Mouse (Mus musculus) thymus, postnatal 36 days (tissue): ENCODE measurements at regions not wholly inside any gene's neighbourhood (a gene's known extent, or its start where the extent isn't known, plus 50 kb on each side); places are given as distances from the start of the nearest gene placed in this dataset.
"Not testable (repeated sequence)": the region's sequence is repeated elsewhere in the genome, so short reads cannot be mapped to it uniquely, and the experiment has no call there.

Experiments
- DNase-seq, 2 experiments: peaks; one replicate each; pipeline ENCODE4 v3.0.0; 2022; ENCODE audit warnings: mixed read lengths in 2 of 2

DNA sequence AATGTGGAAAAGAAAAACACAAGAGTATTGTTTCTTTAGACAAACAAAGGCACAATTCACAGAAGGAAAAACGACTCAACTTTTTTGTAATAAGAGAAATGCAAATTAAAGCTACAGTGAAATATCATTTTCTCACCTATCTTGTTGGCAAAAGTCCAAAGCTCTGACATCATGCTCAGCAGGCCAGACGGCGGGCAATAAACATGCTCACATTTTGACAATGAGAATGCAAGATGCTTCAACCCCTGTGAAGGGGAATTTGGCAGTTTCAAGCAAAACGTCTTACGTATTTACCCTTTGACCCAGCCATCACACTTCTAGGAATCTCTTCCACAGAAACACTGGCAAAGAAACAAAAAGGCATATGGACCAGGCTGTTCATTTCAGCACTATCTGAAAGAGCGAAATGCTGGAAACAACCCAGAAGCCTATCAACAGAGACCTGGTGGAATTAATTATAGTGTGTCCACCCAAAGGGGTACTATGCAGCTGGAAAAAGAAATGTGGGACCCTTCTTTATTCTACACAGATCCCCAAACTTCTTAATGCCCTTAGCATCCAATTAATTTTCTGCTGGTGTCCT, 203.4 kb upstream of the 2610301B20Rik start:
- no peak for DNase-seq

- no peak for DNase-seq
Observed at GRCm38 (mm10) chr4:10691086-10691485, 183.2 kb upstream of the 2610301B20Rik start.

- DNase-seq, result no peak
Observed at GRCm38 (mm10) chr4:10692860-10693259, 181.4 kb upstream of the 2610301B20Rik start.

DNA sequence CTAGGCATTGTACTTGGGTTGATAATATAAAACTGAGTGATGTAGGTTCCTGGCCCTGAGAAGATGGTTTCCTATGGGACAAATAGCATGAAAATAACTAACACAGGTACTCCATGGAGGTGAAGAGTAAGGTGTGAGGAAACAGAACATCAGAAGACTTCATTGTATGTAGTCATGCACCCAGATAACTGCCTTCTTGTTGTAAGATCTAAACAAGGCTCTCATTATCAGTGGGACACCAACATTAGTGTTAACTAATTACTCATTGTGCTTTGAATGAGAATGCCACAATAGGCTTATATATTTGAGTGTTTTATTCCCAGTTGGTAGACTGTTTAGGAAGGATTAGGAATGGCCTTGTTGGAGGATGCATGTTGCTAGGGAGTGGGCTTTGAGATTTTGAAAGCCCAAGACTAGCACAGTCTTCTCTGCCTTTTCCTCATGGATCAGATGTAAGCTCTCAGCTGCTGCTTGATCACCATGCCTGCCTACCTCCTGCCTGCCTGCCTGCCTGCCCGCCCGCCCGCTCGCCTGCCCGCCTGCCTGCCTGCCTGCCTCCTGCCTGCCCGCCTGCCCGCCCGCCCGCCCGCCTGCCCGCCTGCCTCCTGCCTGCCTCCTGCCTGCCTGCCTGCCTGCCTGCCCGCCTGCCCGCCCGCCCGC, 180.7 kb upstream of the 2610301B20Rik start:
- DNase-seq, result no peak

DNA sequence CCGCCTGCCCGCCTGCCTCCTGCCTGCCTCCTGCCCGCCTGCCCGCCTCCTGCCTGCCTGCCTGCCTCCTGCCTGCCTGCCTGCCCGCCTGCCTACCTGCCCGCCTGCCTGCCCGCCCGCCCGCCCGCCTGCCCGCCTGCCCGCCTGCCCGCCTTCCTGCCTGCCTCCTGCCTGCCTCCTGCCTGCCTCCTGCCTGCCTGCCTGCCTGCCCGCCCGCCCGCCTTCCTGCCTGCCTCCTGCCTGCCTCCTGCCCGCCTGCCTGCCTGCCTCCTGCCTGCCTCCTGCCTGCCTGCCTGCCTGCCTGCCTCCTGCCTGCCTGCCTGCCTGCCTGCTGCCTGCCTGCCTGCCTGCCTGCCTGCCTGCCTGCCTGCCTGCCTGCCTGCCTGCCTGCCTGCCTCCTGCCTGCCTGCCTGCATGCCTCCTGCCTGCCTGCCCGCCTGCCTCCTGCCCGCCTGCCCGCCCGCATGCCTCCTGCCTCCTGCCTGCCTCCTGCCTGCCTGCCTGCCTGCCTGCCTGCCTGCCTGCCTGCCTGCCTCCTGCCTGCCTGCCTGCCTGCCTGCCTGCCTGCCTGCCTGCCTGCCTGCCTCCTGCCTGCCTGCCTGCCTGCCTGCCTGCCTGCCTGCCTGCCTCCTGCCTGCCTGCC, 180.1 kb upstream of the 2610301B20Rik start:
- not testable (repeated sequence) for DNase-seq

DNA sequence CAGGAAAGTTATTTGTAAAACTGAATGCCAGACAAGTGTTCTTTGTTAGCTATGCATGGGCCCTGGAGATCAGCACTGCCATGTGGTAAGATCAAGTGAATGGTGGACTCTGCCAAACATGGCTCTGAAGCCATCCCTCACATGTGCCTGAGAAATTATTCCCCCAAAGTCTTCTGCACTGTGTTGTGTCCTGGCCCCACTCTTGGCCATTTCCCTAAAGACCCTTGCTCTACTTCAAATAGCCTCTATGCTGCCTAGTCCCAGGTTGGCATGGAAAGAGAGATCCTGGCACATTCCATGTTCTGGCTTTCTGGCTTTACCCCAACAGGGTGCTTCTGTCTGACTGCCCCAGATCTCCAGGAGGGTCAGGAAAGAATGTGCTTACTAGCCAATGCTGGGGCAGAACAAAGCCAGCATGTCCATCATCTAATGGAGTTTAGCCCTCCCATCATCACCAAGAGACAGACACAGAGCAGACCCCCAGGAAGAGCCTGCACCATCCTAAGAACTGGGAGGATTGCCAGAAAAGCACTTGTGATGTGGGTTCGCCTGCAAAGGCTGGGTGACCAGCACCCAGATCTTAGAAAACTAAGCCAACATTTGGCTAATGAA, 177.0 kb upstream of the 2610301B20Rik start:
- no peak for DNase-seq

- no peak for DNase-seq
Observed at GRCm38 (mm10) chr4:10698637-10699036, 175.7 kb upstream of the 2610301B20Rik start.

DNA sequence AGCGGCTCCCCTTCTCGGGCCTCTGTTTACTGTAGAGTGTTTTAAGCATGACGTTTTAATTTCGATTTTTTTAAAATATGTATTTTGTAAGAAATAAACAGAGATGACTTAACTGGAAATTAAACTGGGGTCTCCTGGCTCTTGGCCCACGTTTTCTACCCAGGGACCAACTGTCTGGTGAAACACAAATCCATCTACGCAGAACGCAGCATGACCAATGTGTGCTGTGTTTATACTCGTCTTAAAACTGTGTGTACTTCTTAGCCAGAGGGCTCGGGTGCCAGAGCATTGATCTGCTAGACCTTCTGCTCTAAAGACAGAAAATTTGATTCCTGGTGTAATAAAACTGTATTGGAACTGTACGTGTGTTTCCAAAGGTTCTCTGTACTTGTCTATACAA, 172.8 kb upstream of the 2610301B20Rik start:
- no peak for DNase-seq

DNA sequence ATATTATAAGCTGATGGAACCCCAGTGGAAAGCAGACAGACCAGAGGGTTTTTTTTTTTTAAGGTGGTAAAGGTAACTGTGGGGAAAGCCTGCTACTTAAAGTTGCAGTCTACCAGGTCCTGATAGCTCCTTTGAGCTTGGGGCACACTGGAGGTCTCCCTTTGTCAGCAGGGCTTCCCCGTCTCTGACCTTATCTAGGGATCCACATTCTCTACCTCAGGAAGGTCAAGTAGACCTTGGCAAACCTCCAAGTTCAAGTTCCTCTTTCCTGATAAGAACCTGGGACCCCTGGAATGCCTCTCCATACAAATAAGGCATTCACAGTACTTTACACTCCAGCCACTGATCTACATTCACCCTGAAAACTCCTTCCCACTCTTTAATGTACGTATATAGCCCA, 171.1 kb upstream of the 2610301B20Rik start:
- no peak for DNase-seq

- DNase-seq, result no peak
Observed at GRCm38 (mm10) chr4:10707016-10707657, 167.2 kb upstream of the 2610301B20Rik start.

- DNase-seq, result no peak
Observed at GRCm38 (mm10) chr4:10707658-10708056, 166.6 kb upstream of the 2610301B20Rik start.

DNA sequence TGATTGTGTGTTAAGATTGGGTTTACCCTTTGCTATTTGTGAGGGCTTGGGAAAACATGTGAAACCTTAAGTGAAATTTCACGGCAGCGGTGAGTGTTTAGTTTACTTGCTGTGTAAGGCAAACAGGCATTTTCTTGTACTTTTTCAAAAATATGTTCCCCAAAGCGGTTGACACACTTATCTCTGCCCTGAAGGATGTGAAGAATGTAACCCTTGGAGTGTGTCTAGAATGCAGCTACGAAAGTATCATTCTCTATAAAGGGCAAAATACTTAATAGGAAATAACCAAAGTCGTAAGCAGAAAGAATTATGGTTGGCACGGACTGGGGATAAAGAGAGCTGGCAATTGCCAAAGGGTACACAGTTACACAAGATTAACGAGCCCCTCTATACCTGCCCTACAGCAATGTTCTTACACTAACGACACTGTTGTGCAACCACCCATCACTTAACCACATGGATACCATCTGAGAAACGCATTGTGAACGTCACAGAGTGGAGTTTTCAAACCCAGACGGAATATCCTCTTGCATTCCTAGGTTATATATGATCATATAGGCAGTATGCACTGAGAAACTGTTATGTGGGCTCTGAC, 162.3 kb upstream of the 2610301B20Rik start:
- DNase-seq, result no peak

DNA sequence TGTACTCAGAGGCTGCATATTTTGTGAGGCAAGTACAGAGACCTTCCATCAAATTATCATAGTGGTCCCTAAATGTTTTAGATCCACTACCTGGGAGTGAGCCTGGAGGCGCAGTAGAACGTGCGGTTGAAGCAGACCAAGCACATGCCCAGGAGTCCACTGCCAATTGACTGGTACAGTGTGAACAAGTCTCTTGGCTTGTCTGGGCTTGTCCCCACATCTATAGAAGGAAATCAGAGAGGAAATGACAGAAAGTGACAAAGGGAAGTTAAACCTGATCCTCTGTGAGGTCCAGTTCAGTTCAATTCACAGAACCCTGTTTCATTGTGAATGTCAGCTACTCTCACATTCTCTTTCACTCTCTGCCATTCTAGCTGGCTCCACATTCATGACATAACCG, 151.0 kb upstream of the 2610301B20Rik start:
- no peak for DNase-seq

DNA sequence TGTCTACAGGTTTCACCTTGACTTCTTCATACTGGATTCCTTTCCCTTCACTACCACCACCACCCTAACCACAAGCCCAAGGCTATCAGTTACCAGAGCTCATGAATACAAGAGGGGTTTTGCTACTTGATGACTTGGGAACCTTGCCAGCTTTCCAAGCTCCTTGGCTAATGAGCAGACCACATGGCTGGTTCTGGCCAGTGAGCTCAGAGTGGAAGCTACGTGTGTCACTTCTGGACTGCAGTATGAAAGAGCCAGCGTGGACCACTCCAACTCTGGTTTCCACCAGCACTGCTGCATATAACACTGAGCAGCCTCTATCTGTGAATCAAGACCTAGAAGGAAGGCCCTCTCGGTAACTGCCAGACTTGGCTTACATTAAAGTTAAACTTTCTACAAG, 146.4 kb upstream of the 2610301B20Rik start:
- DNase-seq, result no peak

GRCm38 (mm10) chr4:10745207-10745606, 129.1 kb upstream of the 2610301B20Rik start:
- no peak for DNase-seq

DNA sequence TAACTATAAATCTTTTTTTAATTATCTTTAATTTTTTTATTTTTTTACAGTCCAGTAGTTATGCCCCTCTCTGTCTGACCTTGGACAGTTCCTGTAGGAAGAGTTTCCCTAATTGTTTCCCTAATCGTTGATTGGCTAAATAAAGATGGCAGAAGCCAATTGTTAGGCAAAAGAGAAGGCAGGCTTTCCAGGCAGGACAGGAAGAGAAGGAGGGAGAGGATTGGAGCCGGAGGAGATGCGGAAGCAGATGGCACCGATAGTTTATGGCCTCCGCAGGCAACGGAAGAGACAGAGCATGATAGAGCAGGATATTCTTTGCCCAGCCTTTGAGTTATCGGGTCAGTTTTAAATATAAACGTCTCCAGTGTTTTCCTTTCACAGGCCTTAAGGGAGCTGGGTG, 125.5 kb upstream of the 2610301B20Rik start:
- no peak for DNase-seq

GRCm38 (mm10) chr4:10750377-10751062, 123.8 kb upstream of the 2610301B20Rik start:
- not testable (repeated sequence) for DNase-seq

DNA sequence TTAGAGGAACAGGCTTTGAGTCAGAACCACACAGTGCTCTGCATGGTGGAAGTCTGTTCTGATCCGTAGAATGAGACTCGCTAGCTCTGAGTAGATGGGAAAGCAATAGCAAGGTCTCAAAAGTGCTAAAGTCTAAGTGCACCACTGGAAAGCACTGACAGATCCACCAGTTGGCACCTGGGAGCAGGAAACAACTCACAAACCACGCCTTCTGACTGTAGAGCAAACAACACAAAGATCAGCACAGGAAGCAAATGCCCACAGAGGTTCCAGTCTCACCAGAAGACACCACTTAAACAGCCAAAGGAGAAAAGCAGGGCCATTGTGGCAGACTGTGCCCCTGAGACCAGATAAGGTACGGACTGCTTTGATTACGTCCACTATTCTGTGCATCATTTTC, 121.1 kb upstream of the 2610301B20Rik start:
- DNase-seq, result peak; percentile 9 to 16

GRCm38 (mm10) chr4:10759491-10759890, 114.8 kb upstream of the 2610301B20Rik start:
- DNase-seq, result no peak

DNA sequence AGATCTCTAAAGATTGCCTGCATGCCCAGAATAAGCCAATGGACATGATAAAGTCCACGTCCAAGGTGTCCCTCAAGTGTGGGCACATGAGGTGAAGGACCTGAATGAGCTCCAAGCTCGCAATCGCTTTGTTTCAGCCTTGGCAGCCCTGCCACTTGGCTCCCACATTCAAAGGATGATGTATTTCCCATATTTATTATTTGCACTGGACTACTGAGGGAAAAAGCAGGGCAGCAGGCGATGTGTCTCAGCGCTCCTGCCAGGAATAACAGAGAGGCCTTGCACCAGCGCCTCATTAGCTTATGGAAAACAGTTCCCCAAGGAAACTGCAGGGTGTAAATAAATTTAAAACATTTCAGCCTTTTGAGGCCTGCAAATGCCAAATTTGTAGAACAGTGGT, 106.6 kb upstream of the 2610301B20Rik start:
- no peak for DNase-seq

- DNase-seq, result peak; percentile 38 to 44
Observed at GRCm38 (mm10) chr4:10770026-10770643, 104.2 kb upstream of the 2610301B20Rik start.
